Mouse (Mus musculus) hematopoietic stem cell, adult 5-6 weeks (primary cell): ENCODE measurements at regions not wholly inside any gene's neighbourhood (a gene's known extent, or its start where the extent isn't known, plus 50 kb on each side); places are given as distances from the start of the nearest gene placed in this dataset.
A peak's percentile ranks its signal among the peaks of the same experiment; 100 is the strongest.

Source experiments
- ATAC-seq, 2 experiments: fragments of 125-278 bp in 1 of 2; replicated peaks in 1 of 2; 2 replicates each; pipeline ENCODE4 v1.8.0; 2016 to 2017; ENCODE audit warnings: inconsistent platforms in 2 of 2, mild to moderate bottlenecking in 2 of 2, moderate number of reproducible peaks in 2 of 2, low read depth in 1 of 2, moderate TSS enrichment in 1 of 2; ENCODE audit not compliant: low FRiP score in 2 of 2, poor library complexity in 2 of 2, severe bottlenecking in 2 of 2, insufficient read depth in 1 of 2, low TSS enrichment in 1 of 2

DNA sequence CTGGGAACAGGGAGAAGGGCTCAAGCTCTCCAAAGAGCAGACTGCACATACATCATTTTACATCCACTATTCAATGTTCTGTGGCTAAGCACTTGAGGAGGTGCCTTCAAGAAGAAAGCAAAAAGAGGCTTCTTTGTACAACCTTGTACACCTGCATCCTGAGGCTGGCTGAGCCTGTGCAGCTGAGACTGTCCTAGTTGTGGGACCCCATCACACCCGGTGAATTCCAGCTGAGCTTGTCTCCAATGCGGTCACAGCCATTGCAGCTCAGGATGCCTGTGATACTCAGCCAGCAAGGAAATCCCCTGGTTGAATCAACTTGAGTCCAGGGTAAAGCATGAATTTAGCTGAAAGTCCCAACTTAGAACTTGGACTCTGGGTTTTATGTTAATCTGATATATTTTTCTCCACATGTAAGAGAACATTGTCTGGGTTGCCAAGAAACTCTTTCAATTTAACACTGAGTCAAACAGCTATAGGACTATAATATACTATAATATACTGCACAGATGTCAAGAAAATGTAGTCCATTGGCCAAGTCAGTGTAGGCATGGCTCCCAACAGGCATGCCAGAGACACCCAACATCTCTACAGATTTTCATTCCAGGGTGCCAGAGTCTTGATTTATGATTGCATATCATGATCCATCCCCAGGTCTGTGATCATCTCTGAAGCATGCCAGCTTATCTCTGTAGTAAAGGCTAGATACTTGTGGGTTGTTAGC, 599.2 kb downstream of the Pard3 start:
- no peak for ATAC-seq

GRCm38 (mm10) chr8:127666606-127667005, 602.9 kb downstream of the Pard3 start:
- no peak for ATAC-seq

GRCm38 (mm10) chr8:127668991-127669390, 605.3 kb downstream of the Pard3 start:
- ATAC-seq, result no peak

DNA sequence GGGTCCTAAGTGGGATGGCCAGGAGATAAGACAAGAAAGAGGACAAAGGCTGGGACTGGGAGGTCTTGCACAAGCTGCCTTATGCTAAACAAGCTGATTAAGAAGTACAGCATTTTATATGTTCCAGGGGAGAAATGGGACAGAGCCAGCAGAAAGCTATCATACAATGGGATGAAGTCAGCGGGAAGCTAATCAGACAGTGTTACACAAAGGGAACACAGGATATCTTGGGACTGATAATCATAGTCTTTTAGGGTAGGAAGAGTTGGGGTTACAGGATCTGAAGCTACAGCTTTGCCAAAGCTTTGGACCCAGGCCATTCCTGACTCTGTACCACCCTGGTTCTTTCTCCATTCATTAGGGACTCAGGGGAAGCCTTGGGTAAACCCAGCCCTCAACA, 610.4 kb downstream of the Pard3 start:
- no peak for ATAC-seq

DNA sequence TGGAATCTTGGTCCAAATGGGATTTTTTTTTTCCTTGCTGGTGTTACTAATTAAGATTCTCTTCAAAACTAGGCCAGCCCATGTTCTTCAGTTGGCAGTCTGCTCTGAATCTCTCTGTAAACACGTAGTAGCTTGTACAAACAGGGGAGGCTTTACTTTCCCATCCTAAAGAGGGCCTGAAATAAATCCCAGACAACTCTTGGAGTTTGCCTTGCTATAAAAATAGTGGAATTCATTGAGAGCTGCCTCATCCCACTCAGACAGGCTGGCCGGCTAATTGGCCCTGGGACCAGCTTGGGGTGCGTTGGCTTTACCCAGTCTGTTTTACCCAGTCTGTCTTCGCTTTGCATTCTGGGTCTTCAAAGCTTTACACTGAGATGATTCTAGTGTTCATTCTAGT, 611.7 kb downstream of the Pard3 start:
- no peak for ATAC-seq

DNA sequence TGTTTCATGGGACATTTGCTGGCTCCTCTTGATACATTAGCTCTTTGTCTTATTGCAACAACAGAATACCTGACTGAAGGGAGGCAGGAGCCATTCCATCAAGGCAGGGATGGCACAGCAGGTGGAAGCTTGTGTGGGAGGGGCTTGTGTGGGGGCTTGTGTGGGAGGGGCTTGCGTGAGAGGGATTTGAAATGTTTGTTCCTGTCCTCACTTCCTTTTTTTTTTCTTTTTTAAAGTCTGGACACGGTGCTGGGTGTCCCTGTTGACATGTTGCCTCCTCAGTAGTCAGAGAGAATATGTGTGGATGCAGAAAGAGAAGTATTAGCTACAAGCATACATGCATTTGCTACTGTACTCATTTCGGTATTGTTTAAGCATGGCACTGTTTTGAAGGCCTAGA, 616.5 kb downstream of the Pard3 start:
- no peak for ATAC-seq

- ATAC-seq, result no peak
Observed at GRCm38 (mm10) chr8:127684213-127684612, 620.5 kb downstream of the Pard3 start.

- no peak for ATAC-seq
Observed at GRCm38 (mm10) chr8:127690792-127691191, 627.1 kb downstream of the Pard3 start.

DNA sequence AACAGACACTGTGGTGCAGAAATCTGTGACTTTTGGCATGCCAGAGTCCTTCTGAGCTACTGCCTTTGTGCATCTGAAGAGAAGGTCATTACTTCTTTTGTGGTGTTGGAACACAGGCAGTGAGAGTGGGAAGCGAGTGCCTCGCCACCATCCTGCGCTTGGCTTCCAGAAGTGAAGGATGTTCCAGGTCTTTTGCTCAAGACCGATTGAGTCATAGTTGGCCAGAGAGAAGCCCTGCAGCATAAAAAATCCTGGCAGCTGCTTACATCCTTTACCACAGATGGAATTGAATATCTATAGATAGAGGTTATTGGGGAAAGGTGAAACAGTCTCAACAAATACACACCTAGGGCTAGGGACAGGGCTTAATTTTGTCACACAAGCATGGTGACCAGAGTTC, 634.7 kb downstream of the Pard3 start:
- no peak for ATAC-seq

DNA sequence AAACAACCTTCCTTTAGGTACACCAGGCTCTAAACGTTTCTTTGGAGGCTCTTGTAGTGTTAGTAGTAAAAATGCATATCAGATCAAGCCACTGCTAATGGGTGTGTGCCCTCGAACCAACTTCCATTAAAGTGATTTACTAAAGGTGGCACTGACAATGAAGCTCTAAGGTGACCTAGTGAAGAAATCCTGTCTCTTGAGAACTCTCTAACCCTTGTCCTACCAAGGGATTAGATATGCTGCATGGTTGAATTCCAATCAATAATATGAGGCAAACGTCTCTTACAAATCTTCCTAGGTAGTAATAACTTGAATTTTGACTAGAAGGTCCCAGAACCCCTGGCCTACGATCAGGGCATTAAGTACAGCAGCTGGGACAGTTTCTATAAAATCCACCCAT, 640.7 kb downstream of the Pard3 start:
- ATAC-seq, result 0 out of 4 replicates have a peak, but pooled peaks of 1 of the 2 experiments have one; percentile 22

GRCm38 (mm10) chr8:127706051-127706835, 642.5 kb downstream of the Pard3 start:
- no peak for ATAC-seq

DNA sequence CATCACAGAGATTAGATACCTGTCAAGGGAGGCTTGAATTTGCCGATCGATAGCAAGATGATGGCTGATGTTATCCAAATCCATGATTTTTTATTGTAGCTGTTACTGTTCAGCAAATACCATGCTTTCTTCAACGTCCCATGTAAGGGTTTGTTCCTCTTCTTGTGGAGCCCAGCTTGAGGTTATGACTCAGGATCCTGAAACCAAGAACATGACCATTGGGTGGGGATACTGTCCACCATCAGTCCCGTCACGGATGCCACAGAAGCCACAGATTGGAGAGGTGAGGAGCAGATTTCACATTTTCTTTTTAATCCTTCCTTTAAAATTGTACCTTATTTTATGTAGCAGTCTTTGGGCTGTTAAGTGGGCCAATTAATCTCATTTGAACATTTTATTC, 645.7 kb downstream of the Pard3 start:
- no peak for ATAC-seq

DNA sequence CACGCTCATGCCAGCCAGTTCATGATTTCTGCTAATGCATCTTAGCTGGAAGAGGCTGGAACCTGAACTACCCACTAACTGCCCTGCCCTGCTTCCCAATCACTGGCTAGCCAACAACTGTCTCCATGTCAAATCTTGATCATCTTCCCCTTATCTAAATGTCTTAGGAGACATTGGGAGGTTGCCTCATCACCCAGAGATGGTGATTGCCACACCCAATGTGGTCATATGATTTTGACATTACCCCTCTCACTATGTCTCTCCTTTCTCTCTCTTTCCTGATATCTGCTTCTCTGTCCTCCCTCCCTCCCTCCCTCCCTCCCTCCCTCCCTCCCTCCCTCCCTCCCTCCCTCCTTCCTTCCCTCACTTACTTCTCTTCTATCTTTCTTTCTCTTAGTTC, 643.3 kb upstream of the Nrp1 start:
- peak in 1 of 2 experiments; percentile 32; a peak in 1 of 4 replicates for ATAC-seq

DNA sequence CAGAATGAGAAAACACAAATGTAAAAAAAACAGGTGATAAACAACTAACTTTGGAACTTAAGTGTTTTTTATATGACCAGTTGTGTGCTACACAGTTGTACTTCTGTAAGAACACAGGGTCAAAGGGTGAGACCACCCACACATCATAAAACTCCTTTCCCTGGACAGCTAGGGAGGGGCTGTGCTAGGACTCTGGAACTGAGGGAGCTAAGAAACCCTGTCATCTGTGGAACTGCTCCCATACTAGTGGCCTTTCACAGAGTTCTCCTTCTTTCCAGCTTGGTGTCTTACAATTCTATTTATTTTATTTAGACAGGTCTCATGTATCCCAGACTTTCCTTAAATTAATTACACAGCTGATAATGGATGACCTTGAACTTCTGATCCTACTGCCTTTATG, 640.4 kb upstream of the Nrp1 start:
- ATAC-seq, result no peak

DNA sequence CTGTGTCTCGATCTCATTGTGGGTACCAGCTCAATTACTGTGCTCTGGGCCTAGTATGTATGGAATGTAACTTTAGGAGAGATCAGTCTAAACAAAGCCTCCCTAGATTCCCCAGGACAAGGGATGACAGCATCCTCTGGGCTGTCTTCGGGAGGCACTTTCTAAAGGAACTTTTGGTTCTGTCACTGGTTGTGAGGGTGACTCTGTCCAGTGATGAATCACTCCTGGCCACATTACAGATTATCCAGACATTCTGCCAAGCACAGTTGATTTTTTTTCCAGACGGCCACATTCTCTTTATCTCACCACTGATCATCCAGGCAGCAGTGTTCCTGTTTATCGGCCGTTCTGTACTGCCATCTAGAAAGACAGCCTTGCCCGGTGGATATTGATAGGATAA, 638.5 kb upstream of the Nrp1 start:
- no peak for ATAC-seq

- ATAC-seq, result no peak
Observed at GRCm38 (mm10) chr8:127720593-127721290, 637.7 kb upstream of the Nrp1 start.

GRCm38 (mm10) chr8:127721624-127722023, 636.8 kb upstream of the Nrp1 start:
- ATAC-seq, result no peak

DNA sequence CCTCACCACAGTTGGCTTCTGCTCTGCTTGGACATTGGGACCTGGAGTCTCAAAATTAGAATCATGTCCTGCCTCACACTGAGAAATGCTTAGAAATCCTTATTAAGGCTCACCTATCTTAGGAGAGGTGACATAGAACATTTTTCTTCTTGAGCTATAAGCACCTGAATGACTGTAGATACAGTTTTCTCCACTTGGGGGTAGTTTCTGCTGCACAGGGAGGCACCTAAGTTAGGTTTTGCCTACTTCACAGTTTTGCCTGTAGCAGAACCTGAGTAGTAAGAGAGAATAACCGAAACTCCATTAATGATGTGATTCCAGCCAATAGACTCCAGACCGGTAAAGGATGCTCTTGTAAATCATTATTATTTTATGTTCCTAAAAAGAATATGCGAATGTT, 624.3 kb upstream of the Nrp1 start:
- ATAC-seq, result no peak
